Mouse (Mus musculus) G1E (cell line): ENCODE data around the gene Capg.

Experiments
- CTCF ChIP-seq: IDR thresholded peaks from 2 replicates; pipeline ENCODE4 v1.5.1; 2012; ENCODE audit warnings: low read depth, low read length, inconsistent platforms, mixed read lengths
- GATA1 ChIP-seq: IDR thresholded peaks from 2 replicates; pipeline ENCODE4 v1.6.1; 2012; ENCODE audit warnings: borderline replicate concordance, low read length, inconsistent platforms, mixed read lengths
- GATA2 ChIP-seq: IDR thresholded peaks from 2 replicates; pipeline ENCODE4 v1.6.1; 2012; ENCODE audit warnings: low read depth, low read length, inconsistent platforms, borderline replicate concordance
- POLR2AphosphoS5 ChIP-seq: IDR thresholded peaks from 2 replicates; pipeline ENCODE4 v1.6.1; 2012; ENCODE audit warnings: low read depth, low read length, inconsistent platforms; ENCODE audit not compliant: insufficient replicate concordance
- TAL1 ChIP-seq: conservative IDR thresholded peaks from 2 replicates; pipeline ENCODE4 v1.6.1; 2012; ENCODE audit warnings: low read depth, low read length, inconsistent platforms, mixed read lengths

- TF ChIP-seq CTCF (no peak), TAL1 (no peak), GATA1 (no peak), GATA2 (no peak), POLR2AphosphoS5 (no peak)
Measured at GRCm38 (mm10) chr6:72513071-72513440, 31.1 kb upstream of the Capg start.
